Mouse (Mus musculus) kidney, postnatal 0 days (tissue): Measurements from ENCODE around the gene C1qtnf1. TPM values are rescaled to one million over a fixed set of nuclear protein-coding genes. Genes with fewer than 3 reads are reported as not detected.

Experiments used
- ATAC-seq: fragments of 200-750 bp; cut with Nextera tagmentation; replicated peaks from 2 replicates; pipeline ENCODE4 v1.8.0; 2017; ENCODE audit warnings: low read depth, moderate number of reproducible peaks, moderate TSS enrichment, moderate library complexity; ENCODE audit not compliant: low FRiP score
- DNase-seq: peaks from one replicate; pipeline ENCODE4 v3.0.0-alpha.2; 2016; ENCODE audit warnings: low spot score
- H3K27ac ChIP-seq: fragments of 300-500 bp; sonication (generic); 2 replicates; pipeline ENCODE4 v1.5.1; 2014; ENCODE audit warnings: mild to moderate bottlenecking
- H3K27me3 ChIP-seq: fragments of 300-500 bp; sonication (generic); 2 replicates; pipeline ENCODE4 v1.6.1; 2014; ENCODE audit warnings: low read length, mixed read lengths; ENCODE audit not compliant: insufficient read depth
- H3K36me3 ChIP-seq: fragments of 300-500 bp; sonication (generic); 2 replicates; pipeline ENCODE4 v1.6.1; 2014; ENCODE audit warnings: low read length, mixed read lengths; ENCODE audit not compliant: insufficient read depth
- H3K4me1 ChIP-seq: fragments of 300-500 bp; sonication (generic); replicated peaks from 2 replicates; pipeline ENCODE4 v1.6.1; 2014; ENCODE audit warnings: antibody characterized with exemption, low read length, mixed read lengths; ENCODE audit not compliant: insufficient read depth
- H3K4me2 ChIP-seq: fragments of 300-500 bp; sonication (generic); 2 replicates; pipeline ENCODE4 v1.6.1; 2014; ENCODE audit warnings: mild to moderate bottlenecking, low read length, moderate library complexity, mixed read lengths
- H3K4me3 ChIP-seq: fragments of 300-500 bp; sonication (generic); replicated peaks from 2 replicates; pipeline ENCODE4 v1.5.1; 2014; ENCODE audit warnings: low read depth, low read length
- H3K9ac ChIP-seq: fragments of 300-500 bp; sonication (generic); 2 replicates; pipeline ENCODE4 v1.6.1; 2014; ENCODE audit warnings: low read depth, low read length
- H3K9me3 ChIP-seq: fragments of 300-500 bp; sonication (generic); replicated peaks from 2 replicates; pipeline ENCODE4 v1.6.1; 2016; ENCODE audit warnings: low read length, inconsistent platforms, mixed read lengths
- CTCF ChIP-seq: IDR thresholded peaks from 2 replicates; pipeline ENCODE4 v1.5.1; 2016; ENCODE audit warnings: antibody characterized with exemption, low read depth, mild to moderate bottlenecking, moderate library complexity
- WGBS: fragments of 180-500 bp; shearing (Covaris S2); extraction: QIAGEN DNeasy Blood & Tissue Kit; methylation state at CpG from one replicate; pipeline ENCODE4 v1.1.7; 2014; 5-methylcytosine and 5-hydroxymethylcytosine counted together
- polyA plus RNA-seq: library from polyadenylated mRNA; unstranded; fragments of >200 nt; fragmentation: Nextera tagmentation; extraction: Ambion mirVana; gene quantifications from 2 replicates; pipeline ENCODE4 v1.2.1, GENCODE M21; 2015

C1qtnf1 gene
- polyA plus RNA-seq, 1 experiment from 2014 or later, result 15.0 TPM

DNA sequence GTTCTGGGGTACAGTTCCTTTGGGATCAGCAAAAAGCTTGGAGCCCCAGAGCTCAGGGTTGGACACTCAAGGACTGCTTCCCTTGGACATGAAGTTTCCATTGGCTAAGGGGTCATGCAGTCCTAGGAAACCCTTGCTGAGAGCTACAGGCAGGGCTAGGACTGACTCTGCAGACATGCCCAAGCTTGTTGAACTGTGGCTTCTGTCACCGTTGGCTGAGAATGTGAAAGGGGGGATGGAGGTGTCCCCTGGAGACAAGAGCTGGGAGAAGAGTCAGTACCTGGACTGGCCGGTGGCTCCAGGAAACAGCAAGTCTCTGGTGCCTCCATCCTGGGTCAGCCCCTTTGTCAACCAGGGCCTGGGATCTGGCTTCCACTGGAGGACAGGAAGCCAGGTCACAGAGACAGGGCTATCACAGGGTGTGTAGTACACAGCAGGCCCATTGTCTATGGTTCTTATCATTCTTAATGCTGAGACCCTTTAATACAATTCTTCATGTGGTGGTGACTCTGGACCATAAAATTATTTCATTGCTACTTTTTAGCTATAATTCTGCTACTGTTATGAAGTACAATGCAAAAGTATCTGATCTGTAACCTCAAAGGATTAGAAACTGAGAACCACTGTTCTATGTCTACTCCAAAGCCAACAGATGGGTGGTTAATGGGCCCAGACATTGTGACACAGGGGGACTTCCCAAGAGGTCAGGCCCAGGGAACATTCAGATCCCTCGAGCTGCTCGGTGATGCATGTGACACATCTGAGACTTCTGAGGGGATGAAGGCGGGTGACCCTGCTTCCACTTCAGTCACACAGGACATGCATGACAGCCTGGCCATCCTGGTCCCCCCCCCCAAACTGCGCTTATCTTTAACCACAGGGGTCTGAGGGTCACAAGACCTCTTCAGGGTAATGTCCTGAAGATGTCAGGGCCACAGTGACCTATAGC lies 23.8 kb upstream of the C1qtnf1 start:
- H3K27me3 ChIP-seq, result no peaks in the 10 kb centered on the region
- H3K4me3 ChIP-seq, result no peak overlapping the region
- no peaks in the 10 kb centered on the region for H3K9me3 ChIP-seq
- no peak overlapping the region for H3K4me2 ChIP-seq
- H3K4me1 ChIP-seq, result peaks cover 23% of the 10 kb centered on the region; the same call in 1 of the 2 replicates
- peaks cover 2% of the 10 kb centered on the region; the same call in 1 of the 2 replicates for H3K36me3 ChIP-seq
- peak; percentile 40 for DNase-seq
- no peak for TF ChIP-seq CTCF
- H3K27ac ChIP-seq, result no peak overlapping the region
- H3K9ac ChIP-seq, result no peak overlapping the region
- WGBS, result 51% methylated on average over 6 of the region's 6 CpGs
- ATAC-seq, result no peak

DNA sequence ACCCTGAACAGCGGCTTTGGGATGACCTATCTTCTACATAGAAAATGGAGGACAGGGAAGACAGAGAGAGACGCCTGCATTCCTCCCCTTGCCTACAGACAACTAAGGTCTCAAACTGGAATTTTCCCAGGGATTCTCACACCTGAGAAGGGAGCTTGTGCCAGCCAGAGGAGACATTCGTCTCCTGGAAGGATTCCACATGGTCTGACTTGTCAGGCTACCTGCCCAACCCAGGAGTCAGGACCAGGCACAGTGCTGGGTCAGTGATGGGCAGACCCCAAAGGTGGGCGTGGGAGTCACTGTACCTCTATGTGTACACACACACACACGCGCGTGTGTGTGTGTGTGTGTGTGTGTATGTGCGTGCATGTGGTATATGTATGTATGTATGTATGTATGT lies 22.7 kb upstream of the C1qtnf1 start:
- H3K27ac ChIP-seq, result no peak overlapping the region
- H3K4me3 ChIP-seq, result no peak overlapping the region
- peaks cover 17% of the 10 kb centered on the region; the same call in 1 of the 2 replicates for H3K4me1 ChIP-seq
- DNase-seq (no peak), ATAC-seq (no peak)
- H3K36me3 ChIP-seq, result peaks cover 10% of the 10 kb centered on the region; the same call in 1 of the 2 replicates
- H3K27me3 ChIP-seq, result no peaks in the 10 kb centered on the region
- H3K9me3 ChIP-seq, result no peaks in the 10 kb centered on the region
- 91% methylated on average over 8 of the region's 8 CpGs for WGBS
- no peak for TF ChIP-seq CTCF
- H3K4me2 ChIP-seq, result no peak overlapping the region
- H3K9ac ChIP-seq, result no peak overlapping the region

DNA sequence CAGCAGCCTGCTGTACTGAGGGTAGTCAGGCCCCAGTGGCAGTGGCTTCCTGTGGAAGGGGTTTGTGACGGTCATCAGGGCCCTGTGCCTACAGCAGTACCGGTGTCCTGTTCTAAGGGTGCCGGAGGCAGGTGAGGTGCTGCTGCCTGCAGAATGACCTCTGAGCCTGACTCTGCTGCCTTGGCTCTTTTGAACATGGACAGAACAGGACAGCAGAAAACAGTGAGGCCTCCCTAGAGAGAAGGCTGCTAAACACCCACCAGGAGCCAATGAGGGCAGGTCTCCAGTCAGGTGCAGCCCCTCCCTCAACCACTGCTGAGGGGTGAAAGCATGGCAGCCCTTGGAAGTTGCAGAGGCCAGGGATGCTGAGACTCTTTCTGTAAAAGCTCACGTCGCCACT lies 21.5 kb upstream of the C1qtnf1 start:
- Histone ChIP-seq H3K4me1 (peaks cover 10% of the 10 kb centered on the region; the same call in 1 of the 2 replicates), H3K4me3 (no peak overlapping the region), H3K9me3 (no peaks in the 10 kb centered on the region), H3K9ac (no peak overlapping the region), H3K36me3 (peaks cover 15% of the 10 kb centered on the region; the same call in 1 of the 2 replicates), H3K27ac (peak overlapping the region; percentile 62), H3K27me3 (no peaks in the 10 kb centered on the region), H3K4me2 (no peak overlapping the region)
- 76% methylated on average over 5 of the region's 5 CpGs for WGBS
- no peak for DNase-seq
- no peak for ATAC-seq
- no peak for TF ChIP-seq CTCF

DNA sequence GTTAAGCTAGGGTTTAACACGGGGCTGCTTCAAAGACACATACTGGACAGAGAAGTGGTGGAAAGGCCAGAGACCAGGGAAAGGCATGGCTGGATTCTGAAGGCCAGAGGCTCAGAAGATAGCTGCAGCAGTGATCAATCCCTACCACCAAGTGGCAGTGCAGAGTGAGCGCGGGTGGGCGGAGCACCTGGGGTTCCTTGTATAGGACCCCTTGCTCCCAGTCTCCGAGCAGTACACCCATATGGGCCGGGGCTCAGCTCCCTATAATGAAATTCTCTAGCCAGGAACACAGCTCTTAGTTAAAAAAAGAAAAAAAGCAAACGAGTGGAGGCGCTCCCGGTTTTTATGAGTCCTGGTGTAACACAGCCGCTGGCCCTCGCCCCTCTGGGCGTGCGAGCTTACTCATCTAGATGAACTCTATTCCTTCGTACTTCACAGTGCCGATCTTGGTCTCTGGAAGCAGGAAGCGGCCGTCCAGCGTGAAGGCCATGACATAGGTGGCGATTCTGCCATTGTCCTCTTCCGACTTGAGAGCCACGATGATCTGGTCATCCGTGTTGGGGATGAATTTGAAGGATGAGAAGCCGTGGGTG lies 20.6 kb upstream of the C1qtnf1 start:
- H3K4me2 ChIP-seq, result no peak overlapping the region
- H3K9ac ChIP-seq, result no peak overlapping the region
- peaks cover 22% of the 10 kb centered on the region; the same call in 1 of the 2 replicates for H3K36me3 ChIP-seq

DNA sequence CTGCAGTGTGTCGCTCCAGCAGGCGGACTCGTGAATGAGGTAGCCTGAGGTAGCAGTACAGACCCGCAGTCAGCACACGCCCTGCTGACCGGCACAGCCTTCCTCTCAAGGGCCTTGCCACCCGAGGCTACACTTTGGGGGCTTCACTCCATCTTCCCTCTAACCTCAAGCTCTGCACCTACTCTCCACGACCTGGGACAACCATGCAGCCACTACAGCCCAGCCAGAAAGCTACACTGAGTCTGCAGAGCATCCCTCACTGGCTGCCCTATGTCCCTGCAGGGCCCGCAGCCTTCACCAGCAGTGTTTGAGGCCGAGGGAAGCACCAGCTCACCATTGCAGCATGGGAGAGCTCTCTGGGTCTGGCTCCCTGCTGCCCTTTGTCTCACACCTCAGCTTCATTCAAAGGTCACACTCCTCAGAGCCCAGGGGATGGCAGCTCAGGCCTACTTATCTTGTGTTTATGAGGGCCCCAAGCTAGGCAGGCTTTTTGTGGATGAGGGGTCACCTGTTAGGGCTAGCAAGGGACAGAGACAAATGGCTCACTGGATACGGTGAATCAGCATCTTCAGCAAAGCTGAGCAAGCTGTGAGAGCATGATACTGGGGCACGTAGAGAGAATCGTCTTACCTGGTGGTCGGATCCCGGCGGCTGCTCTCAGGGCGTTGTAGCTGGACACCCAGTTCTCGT lies 19.8 kb upstream of the C1qtnf1 start:
- H3K4me1 ChIP-seq, result peaks cover 15% of the 10 kb centered on the region; the same call in 1 of the 2 replicates
- H3K27ac ChIP-seq, result no peak overlapping the region

More for the DNA sequence above, 20.6 kb upstream of the C1qtnf1 start:
- Histone ChIP-seq H3K4me3 (no peak overlapping the region), H3K4me1 (peaks cover 13% of the 10 kb centered on the region; the same call in 1 of the 2 replicates), H3K9me3 (no peaks in the 10 kb centered on the region), H3K27me3 (no peaks in the 10 kb centered on the region), H3K27ac (no peak overlapping the region)
- TF ChIP-seq CTCF, result peak; percentile 49
- ATAC-seq, result no peak
- 76% methylated on average over 23 of the region's 23 CpGs for WGBS
- DNase-seq, result no peak

More for the DNA sequence above, 19.8 kb upstream of the C1qtnf1 start:
- Histone ChIP-seq H3K36me3 (peaks cover 22% of the 10 kb centered on the region; the same call in 1 of the 2 replicates), H3K4me2 (no peak overlapping the region), H3K4me3 (no peak overlapping the region), H3K9ac (no peak overlapping the region), H3K9me3 (no peaks in the 10 kb centered on the region), H3K27me3 (no peaks in the 10 kb centered on the region)
- no peak for TF ChIP-seq CTCF
- WGBS, result 80% methylated on average over 18 of the region's 18 CpGs
- DNase-seq, result no peak
- no peak for ATAC-seq
